Mouse (Mus musculus) limb, embryonic 10.5 days (tissue): ENCODE results near the gene Prkcq. TPM values are rescaled to one million over a fixed set of nuclear protein-coding genes. Genes with fewer than 3 reads are reported as not detected.

Experiments
- DNase-seq: peaks from one replicate; pipeline ENCODE4 v3.0.0-alpha.2; 2017; ENCODE audit warnings: low spot score
- H3K27ac ChIP-seq: fragments of 300-500 bp; sonication (generic); 2 replicates; pipeline ENCODE4 v1.5.1; 2016; ENCODE audit warnings: mild to moderate bottlenecking
- H3K27me3 ChIP-seq: fragments of 300-500 bp; sonication (generic); 2 replicates; pipeline ENCODE4 v1.6.1; 2016; ENCODE audit warnings: low read depth, mild to moderate bottlenecking; ENCODE audit not compliant: poor library complexity, severe bottlenecking
- H3K36me3 ChIP-seq: fragments of 300-500 bp; sonication (generic); 2 replicates; pipeline ENCODE4 v1.6.1; 2016; ENCODE audit warnings: mild to moderate bottlenecking, moderate library complexity
- H3K4me1 ChIP-seq: fragments of 300-500 bp; sonication (generic); 2 replicates; pipeline ENCODE4 v1.6.1; 2016
- H3K4me3 ChIP-seq: fragments of 300-500 bp; sonication (generic); 2 replicates; pipeline ENCODE4 v1.5.1; 2016; ENCODE audit warnings: mild to moderate bottlenecking, moderate library complexity
- H3K9me3 ChIP-seq: fragments of 300-500 bp; sonication (generic); replicated peaks from 2 replicates; pipeline ENCODE4 v1.6.1; 2016; ENCODE audit warnings: mild to moderate bottlenecking
- WGBS: fragments of 180-500 bp; shearing (Covaris S2); methylation state at CpG from one replicate; pipeline ENCODE4 v1.1.7; 2016; 5-methylcytosine and 5-hydroxymethylcytosine counted together
- polyA plus RNA-seq: library from polyadenylated mRNA; unstranded; fragments of >200 nt; fragmentation: Nextera tagmentation; extraction: Ambion mirVana; gene quantifications from 2 replicates; pipeline ENCODE4 v1.2.1, GENCODE M21; 2016

The Prkcq gene
- polyA plus RNA-seq, 1 experiment from 2014 or later: 0.90 TPM

GRCm38 (mm10) chr2:11192281-11193098 lies 20.6 kb downstream of the Prkcq start:
- Histone ChIP-seq H3K36me3 (no peaks in the 10 kb centered on the region), H3K4me3 (no peak overlapping the region), H3K9me3 (no peaks in the 10 kb centered on the region), H3K27ac (no peak overlapping the region), H3K27me3 (no peaks in the 10 kb centered on the region), H3K4me1 (peaks cover 9% of the 10 kb centered on the region)
- 73% methylated on average over 12 of the region's 12 CpGs for WGBS
- no peak for DNase-seq

GRCm38 (mm10) chr2:11193099-11193618 lies 21.3 kb downstream of the Prkcq start:
- DNase-seq: no peak
- Histone ChIP-seq H3K4me1 (peaks cover 9% of the 10 kb centered on the region), H3K36me3 (no peaks in the 10 kb centered on the region), H3K27me3 (no peaks in the 10 kb centered on the region), H3K27ac (no peak overlapping the region), H3K9me3 (no peaks in the 10 kb centered on the region), H3K4me3 (no peak overlapping the region)
- WGBS: 88% methylated on average over 6 of the region's 6 CpGs

GRCm38 (mm10) chr2:11194732-11195340 lies 22.9 kb downstream of the Prkcq start:
- Histone ChIP-seq H3K4me3 (no peak overlapping the region), H3K36me3 (no peaks in the 10 kb centered on the region), H3K27me3 (no peaks in the 10 kb centered on the region), H3K9me3 (no peaks in the 10 kb centered on the region), H3K4me1 (peaks cover 9% of the 10 kb centered on the region), H3K27ac (no peak overlapping the region)
- no peak for DNase-seq
- 69% methylated on average over 5 of the region's 5 CpGs for WGBS

- no peak overlapping the region for H3K27ac ChIP-seq
- H3K36me3 ChIP-seq: no peaks in the 10 kb centered on the region
- H3K4me3 ChIP-seq: no peak overlapping the region
- H3K9me3 ChIP-seq: no peaks in the 10 kb centered on the region
- H3K4me1 ChIP-seq: peaks cover 9% of the 10 kb centered on the region
- DNase-seq: no peak
- no peaks in the 10 kb centered on the region for H3K27me3 ChIP-seq
- 94% methylated on average over 2 of the region's 2 CpGs for WGBS
Observed at GRCm38 (mm10) chr2:11196071-11196470, 24.2 kb downstream of the Prkcq start.

- 92% methylated on average over 5 of the region's 5 CpGs for WGBS
- no peak for DNase-seq
- H3K27ac ChIP-seq: no peak overlapping the region
- no peaks in the 10 kb centered on the region for H3K9me3 ChIP-seq
- peaks cover 9% of the 10 kb centered on the region for H3K4me1 ChIP-seq
- H3K4me3 ChIP-seq: no peak overlapping the region
- H3K36me3 ChIP-seq: no peaks in the 10 kb centered on the region
- H3K27me3 ChIP-seq: no peaks in the 10 kb centered on the region
Observed at GRCm38 (mm10) chr2:11196952-11197559, 25.1 kb downstream of the Prkcq start.

GRCm38 (mm10) chr2:11199624-11200023 lies 27.7 kb downstream of the Prkcq start:
- 81% methylated on average over 5 of the region's 5 CpGs for WGBS
- peaks cover 9% of the 10 kb centered on the region; the same call in 1 of the 2 replicates for H3K4me1 ChIP-seq
- H3K4me3 ChIP-seq: no peak overlapping the region
- no peaks in the 10 kb centered on the region for H3K27me3 ChIP-seq
- no peaks in the 10 kb centered on the region for H3K9me3 ChIP-seq
- H3K27ac ChIP-seq: no peak overlapping the region
- no peaks in the 10 kb centered on the region for H3K36me3 ChIP-seq
- DNase-seq: no peak

- Histone ChIP-seq H3K4me1 (peaks cover 7% of the 10 kb centered on the region; the same call in 1 of the 2 replicates), H3K9me3 (no peaks in the 10 kb centered on the region), H3K4me3 (no peak overlapping the region), H3K27ac (no peak overlapping the region), H3K27me3 (no peaks in the 10 kb centered on the region), H3K36me3 (no peaks in the 10 kb centered on the region)
- no peak for DNase-seq
- WGBS: 89% methylated on average over 11 of the region's 11 CpGs
Observed at GRCm38 (mm10) chr2:11202841-11203240, 30.9 kb downstream of the Prkcq start.

- H3K4me3 ChIP-seq: no peak overlapping the region
- 51% methylated on average over 5 of the region's 5 CpGs for WGBS
- H3K4me1 ChIP-seq: peaks cover 7% of the 10 kb centered on the region; the same call in 1 of the 2 replicates
- DNase-seq: no peak
- no peaks in the 10 kb centered on the region for H3K36me3 ChIP-seq
- H3K9me3 ChIP-seq: no peaks in the 10 kb centered on the region
- no peak overlapping the region for H3K27ac ChIP-seq
- no peaks in the 10 kb centered on the region for H3K27me3 ChIP-seq
Observed at GRCm38 (mm10) chr2:11203261-11203660, 31.4 kb downstream of the Prkcq start.

- Histone ChIP-seq H3K4me3 (no peak overlapping the region), H3K27ac (peak overlapping the region; percentile 61; the same call in 1 of the 2 replicates), H3K27me3 (no peaks in the 10 kb centered on the region), H3K36me3 (no peaks in the 10 kb centered on the region), H3K9me3 (no peaks in the 10 kb centered on the region), H3K4me1 (peaks cover 7% of the 10 kb centered on the region; the same call in 1 of the 2 replicates)
- 79% methylated on average over 5 of the region's 5 CpGs for WGBS
- DNase-seq: no peak
Observed at GRCm38 (mm10) chr2:11204232-11204631, 32.3 kb downstream of the Prkcq start.

GRCm38 (mm10) chr2:11204961-11205360 lies 33.1 kb downstream of the Prkcq start:
- H3K27me3 ChIP-seq: no peaks in the 10 kb centered on the region
- H3K27ac ChIP-seq: no peak overlapping the region
- WGBS: 90% methylated on average over 9 of the region's 9 CpGs
- no peak overlapping the region for H3K4me3 ChIP-seq
- H3K9me3 ChIP-seq: no peaks in the 10 kb centered on the region
- H3K4me1 ChIP-seq: peaks cover 7% of the 10 kb centered on the region; the same call in 1 of the 2 replicates
- no peaks in the 10 kb centered on the region for H3K36me3 ChIP-seq
- no peak for DNase-seq

- WGBS: 96% methylated on average over 6 of the region's 6 CpGs
- no peak overlapping the region for H3K27ac ChIP-seq
- DNase-seq: no peak
- H3K9me3 ChIP-seq: no peaks in the 10 kb centered on the region
- no peaks in the 10 kb centered on the region for H3K27me3 ChIP-seq
- H3K4me3 ChIP-seq: no peak overlapping the region
- no peaks in the 10 kb centered on the region for H3K36me3 ChIP-seq
- peaks cover 7% of the 10 kb centered on the region; the same call in 1 of the 2 replicates for H3K4me1 ChIP-seq
Observed at GRCm38 (mm10) chr2:11205720-11206119, 33.8 kb downstream of the Prkcq start.

GRCm38 (mm10) chr2:11208263-11208662 lies 36.4 kb downstream of the Prkcq start:
- Histone ChIP-seq H3K4me3 (no peak overlapping the region), H3K27me3 (no peaks in the 10 kb centered on the region), H3K27ac (no peak overlapping the region), H3K4me1 (peaks cover 7% of the 10 kb centered on the region; the same call in 1 of the 2 replicates), H3K36me3 (no peaks in the 10 kb centered on the region), H3K9me3 (no peaks in the 10 kb centered on the region)
- DNase-seq: no peak
- WGBS: 91% methylated on average over 9 of the region's 9 CpGs

- no peaks in the 10 kb centered on the region for H3K9me3 ChIP-seq
- no peak for DNase-seq
- 78% methylated on average over 6 of the region's 6 CpGs for WGBS
- H3K27ac ChIP-seq: no peak overlapping the region
- no peak overlapping the region for H3K4me3 ChIP-seq
- no peaks in the 10 kb centered on the region for H3K27me3 ChIP-seq
- no peaks in the 10 kb centered on the region for H3K36me3 ChIP-seq
- no peaks in the 10 kb centered on the region for H3K4me1 ChIP-seq
Observed at GRCm38 (mm10) chr2:11209335-11209734, 37.4 kb downstream of the Prkcq start.
